Mouse (Mus musculus): Measurements from ENCODE around the gene Smim14.
"Not testable (repeated sequence)": the region's sequence is repeated elsewhere in the genome, so short reads cannot be mapped to it uniquely, and the experiment has no call there.

- not testable (repeated sequence) for TF ChIP-seq CTCF (IDR thresholded peaks at IDR 0.05; ENCODE audit: extremely low read depth, insufficient read depth, insufficient read length, insufficient replicate concordance); POLR2A (IDR thresholded peaks at IDR 0.05; ENCODE audit: low read depth, low read length)
These were observed 60.2 kb downstream of the Smim14 start for GRCm38 (mm10) chr5:65476739-65477138.

Measured in spleen, adult 2 months (tissue).